Mouse (Mus musculus) liver, adult 2 months (tissue): ENCODE data around the gene Col26a1.
A peak's percentile ranks its signal among the peaks of the same experiment; 100 is the strongest.

Experiments used
- CTCF ChIP-seq: fragments of 200-500 bp; IDR thresholded peaks from 2 replicates; pipeline ENCODE4 v1.5.1; 2011; ENCODE audit warnings: low read depth, low read length, control low read depth
- POLR2A ChIP-seq: fragments of 200-500 bp; IDR thresholded peaks from 2 replicates; pipeline ENCODE4 v1.6.1; 2011; ENCODE audit warnings: low read length, control low read depth; ENCODE audit not compliant: insufficient read depth; ENCODE audit errors: extremely low read depth

GRCm38 (mm10) chr5:136929073-136929472, 46.1 kb upstream of the Col26a1 start:
- peak; percentile 68 for TF ChIP-seq CTCF
- TF ChIP-seq POLR2A = no peak
